Mouse (Mus musculus) erythroid progenitor cell, adult 5-6 weeks (primary cell): ENCODE measurements at regions not wholly inside any gene's neighbourhood (a gene's known extent, or its start where the extent isn't known, plus 50 kb on each side); places are given as distances from the start of the nearest gene placed in this dataset.

ENCODE experiments used
- ATAC-seq: replicated peaks from 2 replicates; pipeline ENCODE4 v1.8.0; 2016; ENCODE audit warnings: moderate number of reproducible peaks, mild to moderate bottlenecking, moderate TSS enrichment, inconsistent platforms; ENCODE audit not compliant: poor library complexity, low FRiP score, severe bottlenecking

GRCm38 (mm10) chr3:41480186-41480585 is 75.3 kb upstream of the Jade1 start:
- ATAC-seq = no peak

GRCm38 (mm10) chr3:41478971-41479370 is 76.6 kb upstream of the Jade1 start:
- no peak for ATAC-seq

DNA sequence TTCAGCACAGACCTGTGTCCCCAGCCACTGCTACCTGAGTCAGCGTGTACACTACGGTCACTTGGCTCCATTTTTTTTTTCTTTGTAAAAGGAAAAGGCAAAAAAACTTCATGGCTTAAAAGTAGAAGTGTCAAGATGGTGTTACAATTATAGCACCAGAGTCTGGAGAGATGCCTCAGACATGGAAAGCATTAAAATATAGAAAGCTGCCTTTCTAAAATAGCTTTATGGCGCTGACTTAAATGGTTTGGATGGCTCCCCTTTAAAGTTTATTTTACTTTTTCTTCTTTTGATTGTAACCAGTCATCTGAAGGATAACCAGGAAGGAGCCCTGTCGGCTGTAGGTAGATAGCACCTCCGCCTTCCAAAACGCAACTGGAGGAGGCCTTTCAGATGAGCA is 79.0 kb upstream of the Jade1 start:
- ATAC-seq = no peak

- ATAC-seq = no peak
These were observed 82.9 kb upstream of the Jade1 start for GRCm38 (mm10) chr3:41472586-41472985.

GRCm38 (mm10) chr3:41469106-41469505 is 86.4 kb upstream of the Jade1 start:
- no peak for ATAC-seq

- ATAC-seq = no peak
These were observed 87.7 kb upstream of the Jade1 start for GRCm38 (mm10) chr3:41467857-41468256.

- ATAC-seq = no peak
These were observed 89.6 kb upstream of the Jade1 start for GRCm38 (mm10) chr3:41465893-41466292.

DNA sequence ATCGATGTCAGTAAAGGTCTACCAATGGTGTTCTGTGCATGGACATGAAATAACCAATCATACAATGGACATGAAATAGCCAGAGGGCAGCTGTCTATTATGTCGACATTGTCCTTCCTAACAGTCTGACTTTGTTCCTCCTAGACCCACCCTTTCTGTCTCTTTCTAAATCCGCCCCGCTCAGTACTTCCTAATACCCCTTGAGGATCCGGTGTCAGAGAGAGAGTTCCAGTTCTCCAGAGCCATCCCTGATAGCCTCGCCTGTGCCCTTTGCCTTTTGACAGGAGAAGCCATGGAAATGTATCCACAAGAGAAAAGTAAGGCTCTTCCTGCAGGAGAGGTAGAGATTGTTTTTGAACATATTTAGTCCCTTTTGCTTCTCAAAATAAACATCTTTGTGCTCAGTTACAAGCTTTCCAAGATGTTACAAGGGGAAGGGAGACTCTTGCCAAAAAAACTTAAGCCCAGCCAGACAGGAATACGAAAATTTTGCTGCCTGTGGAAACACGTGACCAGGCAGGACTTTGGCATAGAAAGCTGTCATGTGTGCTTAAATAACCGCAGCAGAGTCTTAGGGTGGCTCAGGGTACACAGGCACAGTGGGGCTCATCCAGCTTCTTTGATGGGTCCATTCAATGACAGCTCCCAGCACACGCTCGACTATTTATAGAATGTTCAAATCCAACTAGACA is 92.4 kb upstream of the Jade1 start:
- ATAC-seq = no peak

DNA sequence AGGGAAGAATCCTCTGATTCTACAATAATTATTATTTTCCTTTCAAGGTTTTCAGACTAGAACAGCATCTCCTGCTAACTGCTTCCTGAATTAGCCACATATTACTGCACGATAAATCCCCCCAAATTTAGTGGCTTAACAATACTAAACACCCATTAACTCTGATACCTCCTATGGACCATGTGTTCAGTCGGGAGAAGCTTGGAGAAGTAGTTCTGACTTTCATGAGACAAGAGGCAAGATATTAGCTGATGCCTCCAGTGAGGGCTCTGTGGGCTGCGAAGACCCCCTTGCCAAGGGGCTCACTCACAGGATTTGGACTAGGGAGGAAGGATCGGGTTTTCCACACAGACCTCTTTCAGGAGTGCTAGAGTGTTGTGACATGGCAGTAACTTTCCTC is 95.4 kb upstream of the Jade1 start:
- ATAC-seq = no peak

DNA sequence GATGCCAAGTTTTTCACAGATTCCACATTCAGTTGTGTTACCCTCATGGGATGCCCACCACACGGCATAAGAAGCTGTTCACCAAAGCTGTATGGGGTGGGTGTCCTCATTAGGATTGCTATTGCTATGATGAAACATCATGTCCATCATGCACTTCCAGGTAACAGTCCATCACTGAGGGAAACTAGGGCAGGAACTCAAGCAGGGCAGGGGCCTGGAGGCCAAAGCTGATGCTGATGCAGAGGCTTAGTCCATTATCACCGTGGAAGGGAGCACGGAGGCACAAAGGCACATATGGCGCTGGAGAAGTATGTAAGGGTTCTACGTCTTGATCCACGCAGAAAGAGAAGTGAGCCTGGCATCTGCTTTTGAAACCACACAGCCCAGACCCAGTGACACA is 97.4 kb upstream of the Jade1 start:
- no peak for ATAC-seq

DNA sequence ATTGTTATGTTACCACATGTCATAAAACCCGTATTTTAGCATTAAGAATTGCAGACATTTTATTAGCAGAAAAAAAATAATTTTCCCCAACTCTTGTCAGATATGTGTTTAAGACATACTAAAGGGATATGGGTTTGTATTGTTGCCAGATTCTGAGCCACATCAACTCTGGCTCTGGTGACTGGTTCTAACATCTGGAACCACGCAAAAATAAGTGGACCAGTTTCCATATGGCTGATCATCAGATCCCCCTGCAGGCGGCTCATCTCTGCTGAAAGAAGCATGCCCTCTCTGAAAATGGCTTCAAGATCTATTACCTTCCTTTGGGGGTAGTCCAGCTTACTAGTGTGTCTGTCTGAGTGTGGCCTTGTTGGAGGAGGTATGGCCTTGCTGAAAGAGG is 102.0 kb upstream of the Jade1 start:
- ATAC-seq = no peak

DNA sequence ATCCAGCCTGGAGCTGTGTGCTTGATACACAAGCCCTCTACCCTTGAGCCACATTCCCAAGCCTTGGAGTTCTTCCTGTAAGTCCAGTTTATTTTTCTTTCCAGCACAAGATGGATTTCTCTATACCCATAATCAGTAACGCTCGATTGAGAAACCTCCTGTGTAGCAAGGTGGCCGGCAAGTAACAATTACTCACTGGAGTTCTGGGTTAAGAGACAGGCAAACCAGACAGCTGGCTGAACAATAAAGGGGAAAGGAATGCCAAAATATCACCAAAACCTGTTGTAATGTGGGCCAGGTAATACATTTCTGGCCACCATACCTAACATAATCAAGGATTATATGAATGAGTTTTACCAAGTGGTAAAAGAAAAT is 102.8 kb upstream of the Jade1 start:
- ATAC-seq = no peak

DNA sequence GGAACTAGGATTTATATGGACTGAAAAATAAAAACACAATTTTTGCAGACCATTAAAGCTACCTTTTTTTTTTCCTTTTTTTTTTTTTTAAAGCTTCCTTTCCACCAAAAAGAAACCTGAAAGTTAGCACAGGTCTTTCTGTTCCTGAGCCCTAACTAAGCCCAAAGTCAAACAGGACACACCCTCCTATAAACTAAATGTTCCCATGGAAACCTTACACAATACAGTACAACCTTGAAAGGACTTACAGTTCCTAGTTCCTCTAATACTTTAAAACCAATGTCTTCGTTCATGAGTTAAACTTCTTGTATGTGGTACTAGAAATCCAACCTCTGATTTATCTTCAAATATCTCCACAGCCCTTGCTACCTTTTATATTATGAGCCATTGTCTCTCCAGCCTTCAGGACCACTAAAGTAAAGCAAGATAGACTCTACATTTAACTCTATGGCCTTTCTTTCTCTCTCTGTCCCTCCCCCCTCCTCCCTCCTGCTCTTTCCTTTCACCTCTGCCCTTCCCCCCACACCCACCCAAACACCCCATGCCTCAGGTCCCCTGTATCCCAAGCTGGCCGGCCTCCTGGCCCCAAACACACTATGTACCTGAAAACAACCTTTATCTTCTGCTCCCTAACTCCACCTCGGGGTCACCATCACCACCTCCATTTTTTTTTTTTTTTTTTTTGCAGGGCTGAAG is 103.4 kb upstream of the Jade1 start:
- ATAC-seq = no peak

- no peak for ATAC-seq
These were observed 104.8 kb upstream of the Jade1 start for GRCm38 (mm10) chr3:41450696-41451095.

DNA sequence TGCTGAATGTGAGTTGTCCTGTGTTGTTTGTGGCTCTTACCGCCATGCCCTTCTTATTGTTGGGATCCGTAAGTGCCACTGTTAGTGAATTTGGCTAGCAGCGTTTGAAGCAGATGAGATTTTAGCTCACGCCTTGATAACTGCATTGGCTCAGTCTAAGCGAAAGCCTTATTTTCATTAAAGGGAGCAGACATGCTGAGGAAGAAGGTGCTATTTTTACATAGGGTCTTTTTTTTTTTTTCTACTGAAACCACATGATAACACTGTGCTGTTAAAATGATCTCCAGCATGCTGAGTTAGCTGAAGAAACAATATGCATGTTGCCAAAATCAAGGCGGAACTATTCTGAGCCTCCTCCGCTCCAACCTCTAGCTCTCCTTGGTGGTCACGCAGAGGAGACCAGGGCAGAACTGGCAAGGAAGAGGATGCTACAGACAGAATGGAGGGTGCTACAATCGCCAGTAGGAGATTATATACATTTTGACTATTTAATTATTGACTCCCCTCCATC is 111.2 kb upstream of the Jade1 start:
- ATAC-seq = no peak

- no peak for ATAC-seq
These were observed 119.3 kb upstream of the Jade1 start for GRCm38 (mm10) chr3:41436238-41436637.

GRCm38 (mm10) chr3:41433106-41433505 is 122.4 kb upstream of the Jade1 start:
- ATAC-seq = no peak

DNA sequence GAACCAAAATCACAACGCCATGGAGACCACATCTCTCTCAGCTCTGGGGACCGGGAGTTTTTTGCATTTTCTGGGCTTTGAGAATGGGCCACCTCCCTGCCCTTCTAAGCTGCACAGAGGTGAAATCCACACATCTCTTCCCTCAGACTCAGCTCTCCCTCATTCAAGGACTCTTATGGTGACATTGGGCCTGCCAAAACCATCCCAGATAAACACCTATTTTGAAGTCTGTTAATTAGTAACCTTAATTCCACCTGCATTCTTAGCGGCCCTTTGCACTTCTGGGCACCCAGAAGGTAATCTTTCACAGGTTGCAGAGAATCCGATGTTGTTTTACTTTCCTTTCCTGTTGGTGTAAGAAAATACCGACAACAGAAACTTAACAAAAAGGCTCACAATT is 123.2 kb upstream of the Jade1 start:
- no peak for ATAC-seq

DNA sequence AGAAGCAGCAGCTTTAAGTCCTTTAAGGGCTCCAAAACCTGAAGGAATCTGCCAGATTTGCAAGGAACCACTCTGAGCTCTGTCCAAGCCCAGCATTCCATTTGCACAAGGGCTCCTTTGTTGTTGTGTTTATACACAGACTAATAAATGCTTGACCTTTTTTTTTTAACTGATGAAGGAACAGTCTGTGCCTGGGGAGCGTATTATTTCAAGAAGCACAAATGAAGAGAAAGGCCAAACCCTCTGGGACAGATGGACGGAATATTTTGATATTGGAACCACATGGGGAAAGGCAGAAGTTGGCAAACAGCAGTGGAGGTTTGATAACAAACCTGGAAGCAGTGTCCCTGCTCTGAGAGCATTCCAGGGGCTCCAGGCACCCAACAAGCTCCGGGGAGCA is 125.3 kb upstream of the Jade1 start:
- ATAC-seq = no peak

GRCm38 (mm10) chr3:41426946-41427345 is 128.6 kb upstream of the Jade1 start:
- ATAC-seq = no peak

- no peak for ATAC-seq
These were observed 129.7 kb upstream of the Jade1 start for GRCm38 (mm10) chr3:41425863-41426262.
